ENCODE assay signal across 9 mouse cellular contexts in the genomic region with DNA sequence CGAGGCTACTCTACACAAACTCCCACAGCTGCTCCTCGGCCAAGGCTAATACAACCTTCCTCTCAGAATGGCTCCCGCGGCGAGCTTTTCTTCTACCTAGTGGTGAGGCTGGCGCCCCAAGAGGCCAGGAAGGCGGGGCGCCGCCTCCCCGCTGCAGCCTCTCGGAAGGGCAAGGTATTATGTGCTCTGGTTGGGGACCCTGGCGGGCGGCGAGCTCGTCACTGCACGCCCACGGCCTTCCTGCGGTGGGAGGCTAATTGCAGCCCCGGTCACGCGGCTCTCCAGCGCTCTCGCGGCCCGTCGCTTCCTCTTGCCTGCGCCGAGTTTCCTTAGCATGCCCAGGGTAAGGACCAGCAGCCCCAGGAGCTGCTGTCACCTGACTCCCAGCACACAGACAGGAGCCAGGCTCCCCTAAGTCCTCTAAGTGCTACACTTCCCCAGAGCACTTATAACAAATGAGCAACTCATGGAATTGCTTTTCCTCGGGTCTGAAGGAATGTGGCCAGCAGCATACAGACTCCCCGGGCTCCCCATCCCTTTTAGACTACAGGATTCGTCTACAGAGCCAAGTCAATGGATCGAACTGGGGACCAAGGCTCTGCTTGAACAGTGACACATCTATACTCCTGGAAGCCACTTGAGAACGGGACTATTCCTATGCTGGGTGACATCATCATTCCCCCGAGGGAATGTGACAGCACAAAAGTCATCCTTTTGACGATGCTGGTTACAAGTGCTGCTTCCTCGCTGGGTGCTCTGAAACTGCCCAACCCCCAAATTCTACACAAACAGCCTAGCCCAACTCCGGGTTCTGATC. TPM values are rescaled to one million over a fixed set of nuclear protein-coding genes. Genes with fewer than 3 reads are reported as not detected.
DNase-seq lines count a peak whose midpoint lies in the region; ATAC-seq and TF ChIP-seq lines count a peak whose summit lies in the region.
"Had no signal": no experiment of that assay in that cellular context is flagged by ENCODE, and none has a peak within 500 bp of the region (broad histone marks: within the 10 kb centered on the region; RNA-seq: fewer than 3 reads in every experiment).

No protein-coding gene starts in this region.

- peaks cover 9% of the 10 kb centered on the region for H3K4me1 ChIP-seq in bone marrow macrophage, adult 2 months (ENCODE audit: control insufficient read depth, insufficient read depth, low read length)
- H3K4me1 ChIP-seq in forebrain, embryonic 11.5 days (replicated peaks; ENCODE audit: control insufficient read depth, insufficient read depth, low read length): peaks cover 12% of the 10 kb centered on the region; the same call in 1 of the 2 replicates
- peaks cover 17% of the 10 kb centered on the region for H3K4me1 ChIP-seq in lung, embryonic 16.5 days (replicated peaks; ENCODE audit: control insufficient read depth, insufficient read depth, low read length)
- H3K4me1 ChIP-seq in olfactory bulb, adult 2 months (ENCODE audit: control insufficient read depth, insufficient read depth, low read length): peaks cover 34% of the 10 kb centered on the region

- H3K9me3 ChIP-seq in forebrain, embryonic 11.5 days (ENCODE audit: control insufficient read depth, low read length): no peaks in the 10 kb centered on the region
- H3K9me3 ChIP-seq in lung, embryonic 16.5 days (ENCODE audit: control insufficient read depth, low read length): no peaks in the 10 kb centered on the region

- peak overlapping the region; percentile 84 for H3K4me2 ChIP-seq in forebrain, embryonic 11.5 days (ENCODE audit: low read depth, low read length, severe bottlenecking)
- peak overlapping the region; percentile 91 for H3K4me2 ChIP-seq in lung, embryonic 16.5 days (ENCODE audit: low read depth, low read length)

- TF ChIP-seq CTCF in bone marrow macrophage, adult 2 months (IDR thresholded peaks at IDR 0.05; ENCODE audit: low read depth, low read length): no peak
- TF ChIP-seq CTCF in olfactory bulb, adult 2 months (IDR thresholded peaks at IDR 0.05; ENCODE audit: insufficient read depth, low read depth, low read length): no peak

- H3K27me3 ChIP-seq in forebrain, embryonic 11.5 days (ENCODE audit: control insufficient read depth, insufficient read depth, low read length): no peaks in the 10 kb centered on the region
- H3K27me3 ChIP-seq in lung, embryonic 16.5 days (ENCODE audit: control insufficient read depth, insufficient read depth, low read depth, low read length): no peaks in the 10 kb centered on the region

- H3K4me3 ChIP-seq in bone marrow macrophage, adult 2 months (ENCODE audit: insufficient read depth, low read length): peak overlapping the region; percentile 54
- peak overlapping the region; percentile 31; the same call in 1 of the 2 replicates for H3K4me3 ChIP-seq in forebrain, embryonic 11.5 days (ENCODE audit: low read depth, low read length)
- peak overlapping the region; percentile 48 for H3K4me3 ChIP-seq in lung, embryonic 16.5 days (ENCODE audit: low read length)
- peak overlapping the region; percentile 39 for H3K4me3 ChIP-seq in olfactory bulb, adult 2 months (ENCODE audit: insufficient read depth, low read depth, low read length)

- ATAC-seq in forebrain, embryonic 11.5 days (replicated peaks; ENCODE audit: low FRiP score): peak; percentile 77
- ATAC-seq in lung, embryonic 16.5 days (ENCODE audit: low read depth): peak; percentile 80

- H3K36me3 ChIP-seq in forebrain, embryonic 11.5 days (ENCODE audit: control insufficient read depth, insufficient read depth, low read length): no peaks in the 10 kb centered on the region; the same call in 1 of the 2 replicates
- no peaks in the 10 kb centered on the region for H3K36me3 ChIP-seq in lung, embryonic 16.5 days (ENCODE audit: control insufficient read depth, insufficient read depth, low read length)

- WGBS in forebrain, embryonic 11.5 days: 2% methylated on average over 37 of the region's 37 CpGs
- WGBS in lung, embryonic 16.5 days: 2% methylated on average over 37 of the region's 37 CpGs
- WGBS in olfactory bulb, adult 2 months: 2% methylated on average over 37 of the region's 37 CpGs

- peak overlapping the region; percentile 71 for H3K9ac ChIP-seq in forebrain, embryonic 11.5 days (ENCODE audit: low read length)
- peak overlapping the region; percentile 71 for H3K9ac ChIP-seq in lung, embryonic 16.5 days (ENCODE audit: low read length)

- no peak overlapping the region for H3K27ac ChIP-seq in bone marrow macrophage, adult 2 months (ENCODE audit: insufficient read depth, low read depth, low read length)
- H3K27ac ChIP-seq in forebrain, embryonic 11.5 days (ENCODE audit: low read depth, low read length): no peak overlapping the region
- peak overlapping the region; percentile 61 for H3K27ac ChIP-seq in lung, embryonic 16.5 days (ENCODE audit: low read length)
- peak overlapping the region; percentile 73 for H3K27ac ChIP-seq in olfactory bulb, adult 2 months (ENCODE audit: insufficient read depth, low read depth, low read length)
- H3K27ac ChIP-seq: macrophage had no signal

- intact Hi-C loops in heart, postnatal 25 days (cut with DNase I): no loop called here

- peak; percentile 78 for DNase-seq in CD4-positive, CD25-positive, alpha-beta regulatory T cell, adult 2 months (ENCODE audit: low read depth, low spot score)
- peak; percentile 81 for DNase-seq in forebrain, embryonic 11.5 days (ENCODE audit: low spot score)
- peak; percentile 24 for DNase-seq in heart, postnatal 25 days (ENCODE audit: low spot score)
- DNase-seq in kidney, postnatal 36 days: peak; percentile 58 to 77
- DNase-seq in thymus, postnatal 0 days (ENCODE audit: low spot score): peak; percentile 39

- TF ChIP-seq POLR2A in bone marrow macrophage, adult 2 months (IDR thresholded peaks at IDR 0.05; ENCODE audit: borderline replicate concordance, low read depth, low read length): no peak
- no peak for TF ChIP-seq POLR2A in olfactory bulb, adult 2 months (IDR thresholded peaks at IDR 0.05; ENCODE audit: insufficient read depth, low read depth, low read length)

RNA-seq across cellular contexts. Expression of a gene that starts 19.5 kb away (rescaled TPM):
- polyA plus RNA-seq in bone marrow macrophage, adult 2 months (2012; ENCODE audit: insufficient read depth, insufficient read length, missing spikeins): not detected in 2 replicates
- not detected in 2 replicates for polyA plus RNA-seq in forebrain, embryonic 11.5 days (2014; fragmentation: Nextera tagmentation; extraction: Ambion mirVana)
- not detected for total RNA-seq in heart, postnatal 25 days (2021)
- not detected in 2 replicates for polyA plus RNA-seq in lung, embryonic 16.5 days (2015; fragmentation: Nextera tagmentation; extraction: Ambion mirVana)
- not detected in 2 replicates for polyA plus RNA-seq in olfactory bulb, adult 2 months (2012; ENCODE audit: insufficient read depth, insufficient read length, low replicate concordance, missing spikeins)
- polyA plus RNA-seq in thymus, postnatal 0 days (2015; fragmentation: Nextera tagmentation; extraction: Ambion mirVana): not detected in 2 replicates
- polyA plus RNA-seq: macrophage had no signal

RNA-seq across cellular contexts. Expression of a gene that starts 19.6 kb away (rescaled TPM):
- not detected in 2 replicates for polyA plus RNA-seq in bone marrow macrophage, adult 2 months (2012; ENCODE audit: insufficient read depth, insufficient read length, missing spikeins)
- 8.5 and 11.2 TPM in 2 replicates for polyA plus RNA-seq in forebrain, embryonic 11.5 days (2014; fragmentation: Nextera tagmentation; extraction: Ambion mirVana)
- total RNA-seq in heart, postnatal 25 days (2021): 10 to 100 TPM in 1 of 2 experiments, 1 to 10 TPM in 1; 9.5 to 11.2 TPM
- polyA plus RNA-seq in lung, embryonic 16.5 days (2015; fragmentation: Nextera tagmentation; extraction: Ambion mirVana): 23.4 and 26.8 TPM in 2 replicates
- not detected in 2 replicates for polyA plus RNA-seq in olfactory bulb, adult 2 months (2012; ENCODE audit: insufficient read depth, insufficient read length, low replicate concordance, missing spikeins)
- polyA plus RNA-seq in thymus, postnatal 0 days (2015; fragmentation: Nextera tagmentation; extraction: Ambion mirVana): 2.7 and 3.3 TPM in 2 replicates
- polyA plus RNA-seq: macrophage had no signal

RNA-seq across cellular contexts. Expression of a gene that starts 34.0 kb away (rescaled TPM):
- polyA plus RNA-seq in bone marrow macrophage, adult 2 months (2012; ENCODE audit: insufficient read depth, insufficient read length, missing spikeins): 37.4 and 38.8 TPM in 2 replicates
- polyA plus RNA-seq in forebrain, embryonic 11.5 days (2014; fragmentation: Nextera tagmentation; extraction: Ambion mirVana): 51.4 and 51.9 TPM in 2 replicates
- total RNA-seq in heart, postnatal 25 days (2021): 10 to 100 TPM; 56.9 to 63.9 TPM
- polyA plus RNA-seq in lung, embryonic 16.5 days (2015; fragmentation: Nextera tagmentation; extraction: Ambion mirVana): 63.0 and 70.0 TPM in 2 replicates
- polyA plus RNA-seq in olfactory bulb, adult 2 months (2012; ENCODE audit: insufficient read depth, insufficient read length, low replicate concordance, missing spikeins): not detected in 2 replicates
- polyA plus RNA-seq in thymus, postnatal 0 days (2015; fragmentation: Nextera tagmentation; extraction: Ambion mirVana): 62.2 and 78.8 TPM in 2 replicates

Comparison
In these comparisons a context has a peak if more than half of its experiments do, and no peak if none do; other contexts are left out.
1. DNase-seq: peak in every context shown above with its lines; median percentile 81 in forebrain, embryonic 11.5 days; 78 in CD4-positive, CD25-positive, alpha-beta regulatory T cell, adult 2 months; 68 in kidney, postnatal 36 days; 39 in thymus, postnatal 0 days; 24 in heart, postnatal 25 days.
2. H3K27ac ChIP-seq: peak in lung, embryonic 16.5 days (single experiment) and olfactory bulb, adult 2 months (single experiment); none in bone marrow macrophage, adult 2 months (single experiment) and forebrain, embryonic 11.5 days (single experiment).
3. RNA of a gene that starts 34.0 kb away (polyA plus RNA-seq): 62.2 to 78.8 TPM in thymus, postnatal 0 days, 63.0 to 70.0 TPM in lung, embryonic 16.5 days, 51.4 to 51.9 TPM in forebrain, embryonic 11.5 days and 37.4 to 38.8 TPM in bone marrow macrophage, adult 2 months; not detected in olfactory bulb, adult 2 months; every median in the first group is over 10 times any median in the second.
4. Peak in every context shown above with its lines, with median percentiles within 50 percentile points of each other: H3K4me3 ChIP-seq.